Mouse (Mus musculus) testis, postnatal 14 days (tissue): ENCODE measurements at regions not wholly inside any gene's neighbourhood (a gene's known extent, or its start where the extent isn't known, plus 50 kb on each side); places are given as distances from the start of the nearest gene placed in this dataset.
A peak's percentile ranks its signal among the peaks of the same experiment; 100 is the strongest.

Experiments used
- DNase-seq: peaks from one replicate; pipeline ENCODE4 v3.0.0; 2021; ENCODE audit warnings: low spot score

DNA sequence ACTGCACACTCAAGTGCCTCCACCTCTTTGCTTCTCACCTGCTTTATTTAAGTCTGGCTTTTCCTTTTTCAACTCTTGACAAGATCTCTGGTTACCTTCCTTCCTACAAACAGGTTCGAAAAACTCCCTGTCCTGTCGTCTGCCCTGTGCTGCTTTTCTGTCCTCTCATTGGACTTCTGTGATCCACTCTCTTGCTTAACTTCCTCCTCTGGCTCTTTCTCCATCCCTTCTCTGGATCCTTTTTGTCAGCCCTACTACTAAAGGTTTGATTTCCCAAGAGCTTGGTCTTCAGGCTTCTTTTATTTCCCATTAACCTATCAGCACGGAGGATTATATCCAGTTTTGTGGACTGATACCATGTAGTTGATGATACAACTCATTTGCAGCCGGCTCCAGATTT is 149.8 kb downstream of the Satb1 start:
- DNase-seq = no peak

DNA sequence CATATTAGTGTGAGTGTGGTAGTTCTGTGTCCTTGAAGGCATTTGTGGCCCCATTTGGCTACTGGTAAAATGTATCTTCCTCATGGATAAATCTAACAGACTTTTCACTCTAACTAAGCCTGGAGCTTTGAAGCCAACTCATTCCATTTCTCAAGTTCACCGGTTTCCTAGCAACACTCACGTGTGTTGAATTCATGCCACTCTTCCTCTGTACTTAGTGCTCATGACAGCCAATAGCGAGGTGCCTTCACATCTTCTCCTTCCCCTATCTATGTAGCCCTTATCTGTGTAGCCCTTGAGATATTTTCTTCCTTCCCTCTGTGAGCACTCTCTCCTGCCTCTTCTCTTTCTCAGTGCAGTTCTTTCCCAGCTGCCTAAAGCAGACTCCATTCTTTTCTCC is 150.7 kb downstream of the Satb1 start:
- no peak for DNase-seq

DNA sequence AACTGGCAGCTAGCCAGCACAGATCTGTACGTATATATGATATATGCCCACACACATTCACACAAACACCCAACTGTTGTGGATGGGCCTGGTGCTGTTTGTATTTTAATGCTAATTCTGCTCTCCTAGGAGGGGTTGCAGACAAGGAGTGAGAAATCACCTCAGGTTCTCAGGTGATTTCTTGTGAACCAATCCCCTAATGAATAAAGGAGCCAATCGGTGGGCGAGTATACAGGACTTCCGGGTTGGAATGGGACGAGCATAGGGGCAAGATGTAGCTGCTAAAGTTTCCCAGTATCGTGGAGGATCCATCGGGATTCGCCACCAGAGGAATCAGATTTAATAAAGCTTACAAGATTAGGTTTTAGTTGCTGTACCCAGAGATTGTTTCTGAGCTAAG is 155.6 kb downstream of the Satb1 start:
- DNase-seq = peak; percentile 9

DNA sequence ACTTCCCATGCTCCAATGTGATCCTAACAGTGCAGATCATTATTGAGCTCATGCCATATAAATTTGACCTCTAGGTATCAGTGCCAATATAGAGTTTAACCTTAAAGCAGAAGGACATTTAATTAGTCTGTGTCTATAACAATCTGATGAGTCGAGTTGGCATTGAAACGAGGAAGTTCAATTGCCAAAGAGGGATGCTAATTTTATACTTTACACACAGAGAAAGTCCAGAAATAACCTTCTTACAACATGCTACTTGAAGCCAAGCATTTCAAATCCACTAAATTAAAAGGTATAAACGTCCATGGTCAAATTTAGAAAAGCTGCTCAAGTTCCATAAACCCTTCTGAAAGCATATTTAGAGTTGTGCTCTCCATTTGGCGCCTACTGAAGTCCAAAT is 174.7 kb downstream of the Satb1 start:
- DNase-seq = no peak

DNA sequence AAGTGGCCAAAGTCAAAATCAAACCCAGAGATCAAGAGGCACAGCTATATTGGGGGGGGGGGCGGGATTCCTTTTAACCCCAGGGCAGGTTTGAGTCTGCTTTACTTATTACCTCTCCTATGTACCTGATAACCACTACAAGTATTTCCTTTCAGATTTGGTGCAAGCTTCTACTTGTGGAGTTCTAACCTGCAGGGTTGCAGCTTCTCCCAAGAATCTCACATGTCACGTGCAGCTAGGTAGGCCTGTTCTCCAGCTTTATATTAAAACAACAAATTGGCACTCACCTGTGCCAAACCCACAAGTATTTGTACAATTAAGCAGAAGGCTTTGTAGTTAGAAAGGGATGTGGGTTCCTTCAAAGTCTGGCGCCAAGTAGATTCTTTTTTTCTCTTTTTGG is 179.2 kb downstream of the Satb1 start:
- DNase-seq = no peak

DNA sequence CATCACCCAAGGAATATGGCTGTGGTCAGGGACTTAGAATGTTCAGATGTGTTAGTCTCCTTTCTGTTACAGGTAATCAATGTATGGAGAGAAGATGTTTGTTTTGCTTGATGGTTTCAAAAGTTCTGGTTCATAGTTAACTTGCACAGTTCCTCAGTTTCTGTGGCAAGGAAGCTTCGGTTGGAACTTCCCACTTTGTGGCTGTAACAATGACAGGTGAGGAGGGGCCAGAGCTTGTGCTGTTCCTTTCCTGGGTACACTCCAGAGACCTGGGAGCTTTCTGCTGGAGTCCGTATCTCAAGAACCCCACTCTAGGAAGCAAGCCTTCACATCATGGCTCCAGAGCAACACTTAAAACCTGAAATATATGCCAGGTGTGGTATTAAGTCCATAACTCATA is 181.2 kb downstream of the Satb1 start:
- DNase-seq = no peak

DNA sequence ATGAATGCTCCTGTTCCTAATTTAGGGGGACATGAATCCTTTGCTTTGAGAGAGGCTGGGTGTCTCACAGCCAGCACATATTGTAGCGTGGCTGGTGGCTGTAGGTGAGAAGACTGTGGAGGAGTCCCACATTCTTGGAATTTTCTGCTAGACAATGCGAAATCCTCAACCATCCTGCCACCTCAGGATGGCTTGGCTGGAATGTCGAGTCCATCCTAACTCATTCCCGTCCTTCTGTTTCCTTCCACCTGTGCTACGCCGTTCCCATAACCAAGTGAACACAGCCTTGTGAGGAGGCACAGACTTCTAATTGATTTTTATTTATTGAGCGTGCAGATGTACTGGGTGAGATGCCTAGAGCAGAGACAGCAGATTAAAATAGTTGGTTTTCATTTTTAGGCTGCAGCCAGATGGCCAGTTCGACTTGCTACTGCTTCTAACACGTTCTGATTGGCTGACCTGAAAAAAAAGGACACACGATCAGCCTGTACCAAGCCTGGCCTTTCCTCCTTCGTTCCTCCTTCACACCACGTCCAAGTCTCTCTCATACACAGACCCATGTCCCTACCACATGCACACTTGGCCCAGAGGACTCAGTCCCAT is 183.8 kb downstream of the Satb1 start:
- no peak for DNase-seq

DNA sequence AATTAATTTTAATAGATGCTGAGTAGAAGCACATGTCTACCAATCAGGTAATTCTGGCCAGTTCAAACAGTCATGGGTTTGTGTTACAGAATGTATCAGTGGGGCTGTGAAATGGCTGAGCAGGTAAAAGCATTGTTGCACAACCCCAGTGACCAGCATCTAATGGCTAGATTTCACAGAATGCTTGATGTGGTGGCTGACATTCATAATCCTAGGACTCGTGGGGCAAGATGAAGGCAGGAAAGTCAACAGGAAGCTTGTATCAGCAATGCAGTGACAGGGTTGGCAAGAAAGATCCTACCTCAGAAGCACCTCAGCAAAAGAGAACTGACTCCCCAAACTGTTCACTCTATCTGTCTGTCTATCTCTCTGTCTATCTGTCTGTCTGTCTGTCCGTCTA is 186.7 kb downstream of the Satb1 start:
- no peak for DNase-seq

DNA sequence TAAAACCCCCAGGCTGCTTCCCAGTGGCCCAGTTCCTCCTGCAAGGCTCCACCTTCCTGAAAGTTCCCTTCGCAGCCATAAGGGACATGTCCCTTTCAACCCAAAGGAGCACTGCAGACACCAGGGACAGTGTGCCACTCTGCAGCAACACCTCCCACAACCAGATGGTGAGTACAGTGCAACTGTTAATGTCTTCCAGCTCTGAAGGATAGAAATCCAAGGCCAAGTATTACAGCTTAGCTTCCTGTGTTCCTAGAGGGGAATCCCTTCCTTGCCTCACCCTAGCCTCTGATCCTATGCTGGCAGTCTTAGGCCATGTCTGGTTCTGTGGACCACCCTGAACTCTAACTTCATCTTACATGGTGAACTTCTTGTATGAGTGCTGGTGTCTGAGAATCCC is 187.2 kb downstream of the Satb1 start:
- DNase-seq = no peak

DNA sequence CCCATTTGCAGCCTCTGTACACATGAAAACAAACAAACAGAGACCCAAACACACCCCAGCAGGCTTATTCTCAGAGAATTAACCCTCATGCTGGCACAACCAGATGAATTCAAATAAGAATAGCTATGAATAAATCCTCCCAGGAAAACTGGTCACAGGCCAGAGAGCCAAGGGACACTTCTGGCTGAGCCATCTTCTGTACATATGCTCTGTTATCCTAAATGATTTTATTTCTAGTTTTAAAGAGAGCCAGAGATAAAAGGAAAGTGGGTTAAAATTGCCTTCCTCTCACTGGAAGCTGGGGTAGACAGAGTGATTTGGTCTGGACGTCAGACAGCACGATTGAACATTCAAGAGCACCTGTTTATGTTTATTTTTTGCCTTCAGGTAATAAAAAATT is 190.4 kb downstream of the Satb1 start:
- DNase-seq = no peak

DNA sequence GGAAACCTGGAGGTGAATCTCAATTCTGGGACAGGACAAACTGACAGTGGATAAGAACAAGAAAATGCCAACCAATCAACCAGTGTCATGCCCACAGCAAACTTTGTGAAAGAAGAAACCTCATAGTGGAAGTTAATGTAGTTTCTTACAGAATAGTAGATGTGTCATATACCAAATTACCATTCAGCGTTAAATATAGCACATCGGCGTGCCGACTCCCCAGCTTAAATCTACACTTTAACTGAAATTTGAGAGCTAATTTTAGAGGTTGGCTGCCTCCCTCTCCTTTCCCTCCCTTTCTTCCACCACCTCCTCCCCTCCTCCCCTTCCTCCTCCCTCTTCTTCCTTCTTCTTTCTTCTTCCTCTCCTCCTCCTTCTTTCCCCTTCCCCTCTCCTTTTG is 197.2 kb downstream of the Satb1 start:
- no peak for DNase-seq

DNA sequence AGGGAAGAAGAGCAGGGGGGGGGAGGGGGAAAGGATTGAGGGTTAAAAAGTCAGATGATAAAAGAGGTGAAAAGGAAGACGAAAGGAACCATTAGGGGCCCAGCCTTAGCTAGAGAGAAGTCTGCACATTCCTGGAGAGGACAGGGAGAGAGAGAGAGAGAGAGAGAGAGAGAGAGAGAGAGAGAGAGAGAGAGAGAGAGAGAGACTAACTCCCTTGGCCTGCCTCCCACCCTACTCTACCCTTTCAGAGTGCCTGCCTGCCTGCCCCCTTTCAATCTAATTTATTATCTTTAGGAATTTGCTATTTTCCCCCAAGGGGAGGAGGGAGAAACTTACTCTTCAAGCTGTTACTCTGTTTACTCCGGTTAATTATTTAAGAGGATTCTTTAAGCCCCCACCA is 201.5 kb downstream of the Satb1 start:
- no peak for DNase-seq

DNA sequence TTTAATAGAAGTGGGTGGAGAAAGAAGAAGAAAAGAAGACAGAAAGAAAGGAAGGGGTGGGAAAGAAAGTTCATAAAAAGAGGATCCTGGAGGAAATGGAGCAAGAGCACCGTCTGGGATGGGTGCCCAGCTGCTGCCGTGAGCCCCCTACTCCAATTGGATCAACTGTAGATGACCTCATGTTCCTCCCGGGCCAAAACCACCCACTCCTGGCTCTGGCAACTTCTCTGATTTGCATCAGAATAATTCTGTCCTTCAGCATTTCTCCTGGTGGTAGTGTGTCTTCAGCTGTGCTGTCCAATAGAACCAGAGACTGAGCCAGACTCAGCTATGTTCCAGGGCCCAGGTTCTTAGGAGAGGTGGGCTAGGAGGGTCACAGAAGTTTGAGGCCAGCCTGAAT is 212.6 kb downstream of the Satb1 start:
- DNase-seq = no peak

DNA sequence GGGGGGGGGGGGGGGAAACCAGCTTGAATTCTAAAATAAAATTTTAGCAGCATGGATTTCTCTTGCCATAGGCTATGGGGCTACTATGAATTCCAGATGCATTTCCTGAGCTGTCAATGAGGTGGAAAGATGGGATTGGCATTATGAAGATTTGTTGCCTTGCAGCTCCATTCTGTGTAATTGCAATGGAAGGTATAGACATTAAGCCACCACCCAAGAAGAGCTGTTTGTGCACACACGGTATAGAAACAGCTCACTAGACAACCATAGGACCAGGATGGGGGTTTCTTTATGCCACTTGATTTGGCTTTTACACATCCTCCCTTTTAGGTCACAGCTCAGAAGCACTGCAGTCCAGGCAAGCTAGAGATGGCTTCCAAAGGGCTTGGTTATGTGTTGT is 247.8 kb downstream of the Satb1 start:
- no peak for DNase-seq

DNA sequence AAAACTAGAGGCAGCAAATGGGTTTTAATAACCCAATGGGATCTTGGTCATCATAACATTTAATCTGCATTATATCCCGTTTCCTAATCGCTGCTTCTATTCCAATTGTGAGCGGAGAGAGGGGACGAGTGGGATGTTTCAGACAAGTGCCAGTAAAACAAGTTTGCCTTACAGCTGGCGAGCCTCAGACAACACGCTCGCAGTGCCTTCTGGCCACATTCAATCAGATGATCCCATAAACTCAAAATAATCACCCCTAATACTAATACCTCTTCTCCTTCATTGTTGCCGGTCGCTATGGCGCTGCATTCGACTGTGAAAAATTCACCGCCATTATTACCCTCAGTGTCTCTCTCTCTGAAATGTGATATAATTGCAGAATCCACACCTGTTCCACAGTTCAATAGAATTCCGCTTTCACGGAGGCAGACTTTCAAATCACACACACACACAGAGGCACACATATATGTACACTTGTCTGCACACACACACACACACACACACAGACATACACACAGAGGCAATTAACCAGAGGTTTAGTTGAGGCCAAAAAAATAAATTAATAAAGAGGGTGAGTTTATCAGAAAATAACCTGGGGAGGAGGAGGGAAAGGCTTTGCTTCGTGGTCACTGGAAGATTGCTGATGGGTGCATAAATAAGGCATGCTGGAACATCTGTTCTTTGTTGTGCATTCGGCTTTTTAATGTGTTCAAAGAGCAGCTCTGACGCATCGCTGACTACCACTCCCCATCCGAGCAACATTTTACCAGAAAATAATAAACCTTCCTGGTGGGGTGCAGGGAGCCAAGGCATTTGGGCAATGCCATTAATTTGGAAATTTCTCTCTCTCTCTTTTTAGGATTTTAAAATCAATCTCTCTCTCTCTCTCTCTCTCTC is 248.9 kb downstream of the Satb1 start:
- DNase-seq = no peak

DNA sequence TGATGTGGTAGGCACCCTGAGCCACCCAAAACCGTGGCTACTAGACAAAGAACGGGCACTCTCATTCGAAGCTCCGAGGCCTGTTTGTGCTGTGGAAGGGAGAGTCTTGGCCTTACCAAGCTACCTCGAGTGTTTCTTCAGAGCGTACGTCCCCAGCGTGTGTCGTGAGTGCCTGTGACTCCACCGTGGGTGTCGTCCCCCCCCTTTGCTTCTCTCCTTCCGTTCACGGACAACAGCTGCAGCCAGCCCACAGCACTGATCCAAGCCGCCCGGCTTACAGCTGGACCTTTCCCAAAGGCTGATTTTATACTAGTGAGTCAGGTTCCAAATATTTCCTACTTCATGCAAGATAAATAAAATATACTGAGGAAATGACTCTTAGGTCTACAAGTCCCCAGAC is 249.8 kb downstream of the Satb1 start:
- DNase-seq = no peak

DNA sequence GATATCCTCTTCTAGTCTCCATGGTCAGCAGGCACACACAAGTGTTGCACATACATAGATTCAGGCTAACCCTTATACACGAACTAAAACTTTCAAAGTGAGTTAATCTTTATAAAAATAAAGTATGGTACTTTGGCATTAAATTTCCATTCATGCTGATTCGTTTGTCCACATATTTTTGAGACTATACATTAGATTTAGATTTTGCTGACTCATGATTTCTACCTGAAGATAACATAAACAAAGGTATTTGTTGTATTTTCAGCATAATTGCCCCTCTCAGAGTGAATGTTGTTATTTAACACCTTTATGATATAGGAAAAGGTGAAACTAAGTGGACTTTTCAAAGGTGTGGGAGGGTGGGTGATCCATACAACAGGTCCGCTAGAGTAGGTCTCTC is 277.2 kb downstream of the Satb1 start:
- no peak for DNase-seq

DNA sequence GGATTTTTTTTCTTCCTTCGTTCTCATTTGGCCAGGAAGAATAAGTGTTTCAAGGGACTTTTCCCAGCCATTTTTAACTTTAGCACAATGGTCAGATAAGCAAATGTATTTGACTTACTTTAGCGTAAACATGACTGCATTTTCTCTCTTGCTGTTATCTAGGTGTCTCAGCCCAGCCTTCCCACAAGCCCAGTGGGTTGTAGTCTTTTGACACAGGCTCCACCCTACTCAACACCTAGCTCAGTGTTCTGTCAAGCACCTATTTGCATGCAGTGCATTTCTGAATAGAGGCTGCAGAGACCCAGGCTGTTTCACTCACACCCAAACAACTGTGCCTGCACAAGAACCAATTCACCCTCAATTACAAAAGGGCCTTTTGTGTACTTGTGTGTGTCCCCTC is 278.6 kb downstream of the Satb1 start:
- no peak for DNase-seq

DNA sequence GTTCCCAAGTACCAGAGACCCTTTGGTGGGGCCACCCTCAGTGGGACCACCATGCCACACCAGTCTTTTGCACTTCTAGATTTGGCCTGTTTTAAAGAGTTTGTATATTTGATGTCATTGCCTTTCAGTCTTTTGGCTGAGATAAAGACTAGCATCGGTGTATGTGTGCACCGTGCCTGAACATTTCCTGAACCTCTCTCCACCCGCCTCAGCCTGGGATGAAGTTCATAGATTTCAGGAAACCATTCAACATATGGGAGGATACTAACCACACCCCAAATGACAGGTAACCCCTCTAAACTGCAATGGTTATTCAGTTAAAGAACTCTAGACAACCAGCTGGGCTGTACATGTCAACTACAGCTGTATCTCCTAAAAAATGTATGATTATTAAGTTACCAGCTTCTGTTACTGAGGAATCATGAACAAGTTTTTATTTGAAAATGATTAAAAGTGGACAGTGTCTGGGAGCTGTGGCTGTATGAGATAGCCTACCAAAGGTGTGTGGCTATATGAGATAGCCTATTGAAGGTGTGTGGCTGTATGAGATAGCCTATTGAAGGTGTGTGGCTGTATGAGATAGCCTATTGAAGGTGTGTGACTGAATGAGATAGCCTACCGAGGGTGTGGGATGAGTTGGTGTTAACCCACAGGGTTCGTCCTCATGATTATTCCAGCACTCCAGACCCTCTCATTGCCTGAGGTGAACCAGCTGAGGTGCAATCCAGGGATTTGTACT is 280.6 kb downstream of the Satb1 start:
- DNase-seq = no peak

DNA sequence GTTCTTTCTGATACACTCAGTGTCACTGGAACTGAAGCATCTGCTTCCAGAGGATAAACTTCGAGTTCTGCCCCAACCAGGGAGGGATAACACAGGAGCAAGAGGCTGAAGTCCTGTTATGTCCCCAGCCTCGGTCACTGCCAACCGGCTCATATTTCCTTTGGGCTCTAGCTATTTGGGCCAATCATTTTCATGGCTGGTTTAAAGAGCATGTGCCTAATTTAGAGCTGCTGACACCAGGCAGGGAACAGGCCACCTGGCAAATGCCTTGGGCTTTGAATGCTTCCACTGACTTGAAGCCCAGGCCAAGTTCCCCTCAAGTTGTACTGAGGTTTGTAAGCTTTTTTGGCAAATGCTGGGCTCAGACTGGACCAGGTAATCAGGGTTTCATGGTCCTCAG is 286.1 kb downstream of the Satb1 start:
- DNase-seq = no peak

DNA sequence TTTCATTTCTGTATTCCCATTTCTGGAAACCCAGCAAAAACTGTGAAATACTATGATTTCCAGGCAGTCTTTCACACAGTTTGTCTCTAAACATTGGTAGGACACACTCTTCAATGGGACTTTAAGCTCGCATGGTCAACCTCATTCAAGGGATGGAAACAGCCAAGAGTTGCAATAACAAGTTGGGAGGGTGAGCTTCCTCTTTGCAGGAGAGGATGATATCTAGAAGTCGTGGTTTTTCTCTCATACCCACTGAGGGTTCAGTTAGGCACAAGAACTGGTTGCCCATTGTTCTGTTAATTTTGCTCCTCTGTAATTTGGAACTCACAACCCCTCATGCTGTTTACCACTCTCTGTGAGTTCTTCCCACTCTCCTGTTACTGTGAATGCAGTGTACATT is 290.5 kb downstream of the Satb1 start:
- no peak for DNase-seq

DNA sequence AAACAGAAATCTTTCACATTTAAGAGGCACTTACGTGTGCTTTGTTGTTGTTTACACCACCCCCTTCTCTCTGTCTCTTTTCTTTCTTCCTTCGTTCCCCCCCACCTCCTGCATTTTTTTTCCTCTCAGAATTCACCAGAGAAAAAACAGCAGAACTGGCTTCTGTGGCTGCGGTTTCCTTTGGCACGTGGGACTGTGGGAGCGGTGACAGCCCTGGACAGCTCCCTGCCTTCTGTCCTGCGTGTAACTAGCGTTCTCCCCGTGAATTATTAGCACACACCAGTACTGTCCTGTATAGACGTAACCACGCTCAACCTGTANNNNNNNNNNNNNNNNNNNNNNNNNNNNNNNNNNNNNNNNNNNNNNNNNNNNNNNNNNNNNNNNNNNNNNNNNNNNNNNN is 298.4 kb downstream of the Satb1 start:
- DNase-seq = no peak

DNA sequence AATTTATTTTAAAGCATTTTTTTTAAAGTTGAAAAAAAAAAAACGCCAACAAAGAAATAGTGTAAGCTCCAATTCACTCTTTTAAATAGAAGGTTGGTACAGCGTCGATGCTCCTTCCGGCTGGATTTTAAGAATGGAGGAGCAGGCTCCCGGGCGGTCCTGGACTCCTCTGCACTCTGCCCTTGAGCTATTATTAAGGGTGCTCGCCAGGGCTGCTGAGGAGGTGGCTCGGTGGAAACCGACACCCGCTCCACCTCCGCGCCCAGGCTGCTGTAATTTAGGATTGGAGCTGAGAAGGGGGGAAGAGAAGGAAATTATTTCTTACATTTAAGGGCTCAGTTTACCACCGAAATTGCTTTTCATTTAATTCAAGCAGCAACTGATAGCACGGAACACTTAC is 298.8 kb downstream of the Satb1 start:
- no peak for DNase-seq
